Mouse (Mus musculus) liver, adult 2 months (tissue): Measurements from ENCODE around the gene Tmem26.

ENCODE experiments used
- CTCF ChIP-seq: fragments of 200-500 bp; IDR thresholded peaks from 2 replicates; pipeline ENCODE4 v1.5.1; 2011; ENCODE audit warnings: low read depth, low read length, control low read depth
- POLR2A ChIP-seq: fragments of 200-500 bp; IDR thresholded peaks from 2 replicates; pipeline ENCODE4 v1.6.1; 2011; ENCODE audit warnings: low read length, control low read depth; ENCODE audit not compliant: insufficient read depth; ENCODE audit errors: extremely low read depth

DNA sequence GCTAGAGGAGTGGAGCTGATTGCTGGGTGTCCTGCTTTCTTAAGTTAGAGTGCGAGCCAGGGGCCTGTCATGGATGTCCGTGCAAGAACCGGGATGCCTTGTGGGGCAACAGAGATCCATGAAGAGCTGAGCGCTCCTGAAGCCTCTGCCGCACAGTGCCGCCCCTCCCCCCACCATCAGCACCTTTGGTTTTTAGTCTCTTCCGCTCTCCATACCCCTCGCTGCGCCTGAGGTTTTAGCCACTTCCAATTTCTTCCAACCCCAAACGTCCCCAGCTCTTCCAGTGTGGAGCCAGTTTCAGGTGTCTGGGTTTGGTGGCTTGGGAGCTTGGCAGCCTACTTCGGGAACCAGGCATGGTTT, 895 bp downstream of the Tmem26 start:
- no peak for TF ChIP-seq CTCF
- no peak for TF ChIP-seq POLR2A
